Mouse (Mus musculus): ENCODE data around the gene Sult2b1. TPM values are rescaled to one million over a fixed set of nuclear protein-coding genes. Genes with fewer than 3 reads are reported as not detected.
A peak's percentile ranks its signal among the peaks of the same experiment; 100 is the strongest.

Gene Sult2b1
- total RNA-seq, 2 experiments from 2014 or later: 7.1 to 9.7 TPM

- no peak for DNase-seq (ENCODE audit: low spot score in 2 of 2)
- TF ChIP-seq CTCF (conservative IDR thresholded peaks at IDR 0.05): no peak
- Histone ChIP-seq H3K4me3 (no peak overlapping the region), H3K27ac (no peak overlapping the region)
Measured at GRCm38 (mm10) chr7:45748110-45748509, 36.4 kb downstream of the Sult2b1 start.

DNA sequence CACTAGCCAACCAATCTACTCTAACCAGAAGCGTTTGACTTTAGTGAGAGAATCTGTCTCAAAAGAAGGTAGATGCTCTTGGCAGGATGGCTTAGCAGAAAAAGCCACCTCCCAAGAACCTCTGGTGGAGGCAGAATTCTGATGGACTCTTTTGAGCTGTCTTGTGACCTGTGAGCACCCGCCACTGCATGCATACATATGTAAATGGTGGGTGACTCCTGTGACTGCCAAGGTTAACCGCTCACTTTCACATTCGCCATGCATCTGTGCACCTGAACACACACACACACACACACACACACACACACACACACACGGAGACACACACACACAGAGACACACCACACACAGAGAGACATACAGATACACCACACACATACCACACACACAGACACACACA is 37.0 kb downstream of the Sult2b1 start:
- Histone ChIP-seq H3K4me3 (no peak overlapping the region), H3K27ac (no peak overlapping the region)
- TF ChIP-seq CTCF (conservative IDR thresholded peaks at IDR 0.05): no peak
- no peak for DNase-seq (ENCODE audit: low spot score in 2 of 2)

- Histone ChIP-seq H3K4me3 (no peak overlapping the region), H3K27ac (no peak overlapping the region)
- peak; percentile 69 for TF ChIP-seq CTCF (conservative IDR thresholded peaks at IDR 0.05)
- no peak for DNase-seq (ENCODE audit: low spot score in 2 of 2)
Measured at GRCm38 (mm10) chr7:45746518-45746917, 38.0 kb downstream of the Sult2b1 start.

- TF ChIP-seq CTCF (conservative IDR thresholded peaks at IDR 0.05): no peak
- no peak overlapping the region for H3K27ac ChIP-seq
- peak; percentile 66 to 76 for DNase-seq (ENCODE audit: low spot score in 2 of 2)
- no peak overlapping the region for H3K4me3 ChIP-seq
Measured at GRCm38 (mm10) chr7:45744387-45744786, 40.1 kb downstream of the Sult2b1 start.

- Histone ChIP-seq H3K27ac (peak overlapping the region; percentile 88), H3K4me3 (peak overlapping the region; percentile 43)
- peak; percentile 71 for TF ChIP-seq CTCF (conservative IDR thresholded peaks at IDR 0.05)
- peak; percentile 84 to 91 for DNase-seq (ENCODE audit: low spot score in 2 of 2)
Measured at GRCm38 (mm10) chr7:45742338-45742737, 42.1 kb downstream of the Sult2b1 start.

GRCm38 (mm10) chr7:45741777-45742176 is 42.7 kb downstream of the Sult2b1 start:
- Histone ChIP-seq H3K27ac (peak overlapping the region; percentile 88), H3K4me3 (peak overlapping the region; percentile 43)
- DNase-seq (ENCODE audit: low spot score in 2 of 2): peak; percentile 36 to 47
- TF ChIP-seq CTCF (conservative IDR thresholded peaks at IDR 0.05): no peak

DNA sequence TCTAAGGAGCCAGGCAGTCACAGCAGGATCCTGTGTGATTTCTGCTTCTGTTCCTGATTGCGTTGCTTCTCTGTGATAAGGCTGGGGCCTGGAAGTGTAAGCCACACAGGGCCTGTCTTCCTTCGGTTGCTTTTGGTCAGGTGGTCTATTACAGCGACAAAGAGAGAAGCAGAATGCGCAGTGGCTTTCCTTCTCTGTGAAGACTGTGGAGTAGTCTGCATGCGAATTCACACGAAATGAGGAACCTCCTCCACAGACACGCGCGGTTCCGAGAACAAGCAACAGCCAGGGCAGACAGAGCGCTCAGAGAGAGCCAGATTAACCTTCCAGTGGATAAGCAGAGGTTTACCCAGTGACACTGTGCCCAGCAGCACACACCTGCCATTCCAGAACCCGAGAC is 43.2 kb downstream of the Sult2b1 start:
- no peak for TF ChIP-seq CTCF (conservative IDR thresholded peaks at IDR 0.05)
- DNase-seq (ENCODE audit: low spot score in 2 of 2): no peak
- Histone ChIP-seq H3K4me3 (no peak overlapping the region; the same call in 1 of the 2 replicates), H3K27ac (peak overlapping the region; percentile 88)

DNA sequence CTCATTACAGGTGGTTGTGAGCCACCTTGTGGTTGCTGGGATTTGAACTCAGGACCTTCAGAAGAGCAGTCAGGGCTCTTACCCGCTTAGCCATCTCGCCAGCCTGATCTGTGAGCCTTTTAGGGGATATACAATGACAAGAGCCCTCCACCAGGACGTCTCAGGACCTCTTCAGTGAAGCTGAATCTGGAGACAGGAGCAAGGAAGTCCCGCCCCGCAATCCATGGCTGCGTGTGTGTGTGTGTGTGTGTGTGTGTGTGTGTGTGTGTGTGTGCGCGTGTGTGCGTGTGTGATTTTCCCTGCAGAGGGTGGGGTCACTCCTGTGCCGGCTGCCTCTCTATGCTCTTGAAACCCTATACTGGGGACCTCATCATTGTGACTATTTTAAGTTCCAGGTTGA is 44.6 kb downstream of the Sult2b1 start:
- TF ChIP-seq CTCF (conservative IDR thresholded peaks at IDR 0.05): no peak
- Histone ChIP-seq H3K4me3 (no peak overlapping the region), H3K27ac (no peak overlapping the region)
- DNase-seq (ENCODE audit: low spot score in 2 of 2): no peak

- Histone ChIP-seq H3K4me3 (no peak overlapping the region), H3K27ac (no peak overlapping the region)
- peak; percentile 88 to 89 for DNase-seq (ENCODE audit: low spot score in 2 of 2)
- peak; percentile 93 for TF ChIP-seq CTCF (conservative IDR thresholded peaks at IDR 0.05)
Measured at GRCm38 (mm10) chr7:45739162-45739763, 45.2 kb downstream of the Sult2b1 start.

DNA sequence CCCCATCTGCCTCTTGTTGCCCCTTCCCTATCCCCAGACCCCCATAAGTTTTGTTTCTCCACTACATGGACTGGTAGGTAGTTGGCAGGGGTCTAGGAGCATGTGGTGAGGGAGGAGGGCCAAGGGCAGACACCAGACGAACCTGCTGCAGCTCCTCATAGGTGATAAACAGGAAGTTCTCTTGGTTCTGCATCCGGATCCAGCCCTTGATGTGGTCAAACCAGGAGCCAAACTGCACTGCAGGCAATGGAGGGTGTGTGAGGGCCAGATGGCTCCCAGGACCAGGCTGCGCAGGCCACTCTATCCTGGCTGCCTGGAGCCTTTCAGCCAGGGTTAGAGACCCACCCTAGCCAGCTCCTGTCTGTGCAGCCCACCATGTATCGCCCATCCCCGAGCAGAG is 51.0 kb downstream of the Sult2b1 start:
- no peak overlapping the region for H3K4me3 ChIP-seq
- DNase-seq (ENCODE audit: low spot score in 2 of 2): no peak
- no peak overlapping the region for H3K27ac ChIP-seq
- TF ChIP-seq CTCF (conservative IDR thresholded peaks at IDR 0.05): no peak

- peak; percentile 61 for TF ChIP-seq CTCF (conservative IDR thresholded peaks at IDR 0.05)
- peak overlapping the region; percentile 70; the same call in 1 of the 2 replicates for H3K27ac ChIP-seq
- H3K4me3 ChIP-seq: no peak overlapping the region
- no peak for DNase-seq (ENCODE audit: low spot score in 2 of 2)
Measured at GRCm38 (mm10) chr7:45730727-45731431, 53.6 kb downstream of the Sult2b1 start.

GRCm38 (mm10) chr7:45727625-45728024 is 56.8 kb downstream of the Sult2b1 start:
- DNase-seq (ENCODE audit: low spot score in 2 of 2): no peak
- Histone ChIP-seq H3K27ac (no peak overlapping the region), H3K4me3 (no peak overlapping the region)
- TF ChIP-seq CTCF (conservative IDR thresholded peaks at IDR 0.05): no peak

GRCm38 (mm10) chr7:45726419-45726818 is 58.0 kb downstream of the Sult2b1 start:
- no peak for TF ChIP-seq CTCF (conservative IDR thresholded peaks at IDR 0.05)
- no peak overlapping the region for H3K4me3 ChIP-seq
- DNase-seq (ENCODE audit: low spot score in 2 of 2): no peak
- no peak overlapping the region for H3K27ac ChIP-seq

GRCm38 (mm10) chr7:45725713-45726112 is 58.8 kb downstream of the Sult2b1 start, which contains the start of gene Spaca4:
Gene Spaca4 (minus strand): TSS chr7:45725813.
- H3K27ac ChIP-seq: no peak within 1 kb of the TSS
- no peak within 1 kb of the TSS for H3K4me3 ChIP-seq
- no peak for DNase-seq (ENCODE audit: low spot score in 2 of 2)
- no peak for TF ChIP-seq CTCF (conservative IDR thresholded peaks at IDR 0.05)
